Mouse (Mus musculus) stomach, embryonic 16.5 days (tissue): ENCODE measurements around the gene Rhag. TPM values are rescaled to one million over a fixed set of nuclear protein-coding genes. Genes with fewer than 3 reads are reported as not detected.

Source experiments
- ATAC-seq: fragments of 200-750 bp; cut with Nextera tagmentation; 2 replicates; pipeline ENCODE4 v1.8.0; 2017; ENCODE audit warnings: moderate number of reproducible peaks, moderate TSS enrichment; ENCODE audit not compliant: insufficient read depth, low FRiP score
- H3K27ac ChIP-seq: fragments of 300-500 bp; sonication (generic); 2 replicates; pipeline ENCODE4 v1.5.1; 2014; ENCODE audit warnings: low read length
- H3K27me3 ChIP-seq: fragments of 300-500 bp; sonication (generic); 2 replicates; pipeline ENCODE4 v1.6.1; 2014; ENCODE audit warnings: low read length, control low read depth, mixed read lengths; ENCODE audit not compliant: control insufficient read depth, insufficient read depth
- H3K36me3 ChIP-seq: fragments of 300-500 bp; sonication (generic); 2 replicates; pipeline ENCODE4 v1.6.1; 2014; ENCODE audit warnings: low read length; ENCODE audit not compliant: control insufficient read depth, insufficient read depth
- H3K4me1 ChIP-seq: fragments of 300-500 bp; sonication (generic); 2 replicates; pipeline ENCODE4 v1.6.1; 2014; ENCODE audit warnings: low read length, control low read depth, mixed read lengths; ENCODE audit not compliant: control insufficient read depth, insufficient read depth
- H3K4me2 ChIP-seq: fragments of 300-500 bp; sonication (generic); 2 replicates; pipeline ENCODE4 v1.6.1; 2014; ENCODE audit warnings: low read depth, low read length, mixed read lengths
- H3K4me3 ChIP-seq: fragments of 300-500 bp; sonication (generic); replicated peaks from 2 replicates; pipeline ENCODE4 v1.5.1; 2014; ENCODE audit warnings: mild to moderate bottlenecking, low read length
- H3K9ac ChIP-seq: fragments of 300-500 bp; sonication (generic); 2 replicates; pipeline ENCODE4 v1.6.1; 2014; ENCODE audit warnings: low read length
- H3K9me3 ChIP-seq: fragments of 300-500 bp; sonication (generic); replicated peaks from 2 replicates; pipeline ENCODE4 v1.6.1; 2016; ENCODE audit warnings: low read length, control low read depth; ENCODE audit not compliant: control insufficient read depth
- WGBS: fragments of 180-500 bp; shearing (Covaris S2); extraction: QIAGEN DNeasy Blood & Tissue Kit; methylation state at CpG from one replicate; pipeline ENCODE4 v1.1.7; 2014; 5-methylcytosine and 5-hydroxymethylcytosine counted together
- polyA plus RNA-seq: library from polyadenylated mRNA; unstranded; fragments of >200 nt; fragmentation: Nextera tagmentation; extraction: Ambion mirVana; gene quantifications from 2 replicates; pipeline ENCODE4 v1.2.1, GENCODE M21; 2015

Rhag gene
- polyA plus RNA-seq, 1 experiment from 2014 or later: 10.6 TPM

DNA sequence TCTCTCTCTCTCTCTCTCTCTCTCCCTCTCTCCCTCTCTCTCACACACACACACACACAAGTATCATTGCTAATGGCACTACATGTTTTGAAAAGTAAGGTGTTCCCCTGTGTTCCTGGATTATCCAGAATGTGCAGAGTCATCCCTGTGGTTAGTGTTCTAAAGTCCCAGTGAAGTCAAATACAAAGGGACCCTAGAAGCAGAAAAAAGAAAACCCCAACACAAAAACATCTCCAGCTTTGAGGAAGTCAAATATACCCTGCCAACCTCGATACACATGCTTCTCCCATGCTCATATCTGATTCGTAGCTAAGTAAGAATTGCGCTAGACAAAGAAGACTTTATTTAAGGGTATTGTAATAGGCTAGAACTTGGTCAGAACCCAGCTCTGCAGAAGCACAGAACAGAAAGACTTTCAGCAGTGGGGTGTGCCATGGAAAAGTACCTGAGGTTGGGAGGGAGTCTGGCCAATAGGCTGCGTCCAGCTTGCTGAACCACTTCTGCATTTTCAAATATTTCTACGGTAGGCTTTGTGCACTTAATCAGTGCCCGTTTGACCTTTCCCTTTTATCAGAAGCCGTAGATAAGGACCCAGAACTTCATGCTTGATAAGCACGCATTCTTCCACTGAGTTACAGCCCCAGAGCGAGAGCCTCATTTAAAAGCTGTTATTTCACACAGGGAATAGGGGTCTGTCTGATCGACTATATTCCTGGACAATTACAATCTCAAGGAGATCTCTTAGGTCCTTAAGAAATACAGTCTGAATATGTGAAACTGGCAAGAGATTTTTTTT, 58.2 kb downstream of the Rhag start:
- no peak overlapping the region for H3K4me3 ChIP-seq
- peak overlapping the region; percentile 60 for H3K27ac ChIP-seq
- no peak overlapping the region for H3K9ac ChIP-seq
- H3K4me1 ChIP-seq: no peaks in the 10 kb centered on the region
- ATAC-seq: peak; percentile 87; the same call in 1 of the 2 replicates
- no peaks in the 10 kb centered on the region for H3K9me3 ChIP-seq
- H3K4me2 ChIP-seq: peak overlapping the region; percentile 2; the same call in 1 of the 2 replicates
- no peaks in the 10 kb centered on the region for H3K36me3 ChIP-seq
- H3K27me3 ChIP-seq: no peaks in the 10 kb centered on the region
- WGBS: 35% methylated on average over 10 of the region's 10 CpGs

DNA sequence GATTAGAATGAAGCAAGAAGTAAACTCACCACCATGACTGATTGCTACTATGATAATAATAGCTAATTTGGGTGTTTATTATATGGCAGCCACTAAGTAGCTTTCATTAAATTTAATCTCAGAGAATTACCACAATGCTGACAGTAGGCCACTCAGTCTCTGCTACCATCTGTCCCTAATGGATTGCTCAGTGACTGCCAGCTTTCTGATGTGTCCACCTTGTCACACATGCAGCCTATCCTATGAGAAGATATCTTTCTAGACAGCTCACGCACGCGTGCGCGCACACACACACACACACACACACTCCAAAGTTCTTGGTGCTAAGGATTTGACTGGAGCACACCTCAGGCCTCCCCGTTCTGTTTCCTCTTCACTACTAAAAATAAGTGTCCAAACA, 61.7 kb downstream of the Rhag start:
- Histone ChIP-seq H3K9ac (no peak overlapping the region), H3K27me3 (no peaks in the 10 kb centered on the region), H3K4me1 (no peaks in the 10 kb centered on the region), H3K4me3 (no peak overlapping the region), H3K4me2 (no peak overlapping the region), H3K27ac (no peak overlapping the region), H3K36me3 (no peaks in the 10 kb centered on the region), H3K9me3 (no peaks in the 10 kb centered on the region)
- no peak for ATAC-seq
- WGBS: 90% methylated on average over 6 of the region's 6 CpGs

DNA sequence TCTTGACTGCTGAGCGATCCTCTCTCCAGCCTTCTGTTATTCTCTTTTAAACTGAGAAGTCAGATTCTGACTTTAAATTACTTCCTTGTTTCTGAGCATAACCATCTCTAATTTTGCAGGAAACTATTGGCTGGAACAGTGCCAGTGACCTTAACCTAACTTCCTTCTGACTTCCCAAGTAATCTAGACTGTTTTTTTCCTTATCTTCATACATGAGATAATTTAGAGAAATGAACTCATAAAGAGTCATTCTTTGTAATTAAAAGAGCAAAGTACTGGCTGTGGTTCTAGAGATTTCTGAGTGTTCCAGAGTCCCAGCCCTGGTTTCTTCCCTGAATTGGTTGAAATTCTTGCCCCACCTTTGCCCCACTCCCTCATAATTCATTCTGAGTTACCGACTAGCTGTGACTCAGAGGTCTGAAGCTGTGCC, 62.7 kb downstream of the Rhag start:
- ATAC-seq: peak; percentile 59; the same call in 1 of the 2 replicates
- Histone ChIP-seq H3K27ac (peak overlapping the region; percentile 10; the same call in 1 of the 2 replicates), H3K27me3 (no peaks in the 10 kb centered on the region), H3K36me3 (no peaks in the 10 kb centered on the region), H3K9ac (no peak overlapping the region), H3K9me3 (no peaks in the 10 kb centered on the region), H3K4me1 (no peaks in the 10 kb centered on the region), H3K4me3 (no peak overlapping the region), H3K4me2 (no peak overlapping the region)
- 30% methylated on average over 2 of the region's 2 CpGs for WGBS

DNA sequence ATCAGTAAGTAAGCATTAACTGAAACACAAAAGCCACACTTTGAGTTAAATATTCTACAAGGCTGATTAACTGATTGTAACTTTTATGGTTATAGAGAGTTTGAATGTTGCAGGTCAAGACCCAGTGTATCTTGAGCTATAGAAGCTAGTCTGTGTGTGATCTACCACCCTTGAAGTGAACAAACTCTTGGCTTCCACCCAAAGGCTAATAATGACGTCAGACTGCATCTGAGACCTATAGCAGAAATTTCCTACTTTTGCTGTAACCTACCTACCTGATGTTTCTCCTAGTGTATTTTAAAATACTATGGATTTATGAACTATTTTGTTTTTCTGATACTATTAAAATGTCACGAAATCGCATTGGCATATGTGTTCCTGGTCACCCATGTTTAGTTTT, 63.8 kb downstream of the Rhag start:
- Histone ChIP-seq H3K4me3 (no peak overlapping the region), H3K27me3 (no peaks in the 10 kb centered on the region), H3K9me3 (no peaks in the 10 kb centered on the region), H3K4me2 (no peak overlapping the region), H3K27ac (no peak overlapping the region), H3K9ac (no peak overlapping the region), H3K4me1 (no peaks in the 10 kb centered on the region), H3K36me3 (no peaks in the 10 kb centered on the region)
- no peak for ATAC-seq
- 70% methylated on average over 3 of the region's 3 CpGs for WGBS

DNA sequence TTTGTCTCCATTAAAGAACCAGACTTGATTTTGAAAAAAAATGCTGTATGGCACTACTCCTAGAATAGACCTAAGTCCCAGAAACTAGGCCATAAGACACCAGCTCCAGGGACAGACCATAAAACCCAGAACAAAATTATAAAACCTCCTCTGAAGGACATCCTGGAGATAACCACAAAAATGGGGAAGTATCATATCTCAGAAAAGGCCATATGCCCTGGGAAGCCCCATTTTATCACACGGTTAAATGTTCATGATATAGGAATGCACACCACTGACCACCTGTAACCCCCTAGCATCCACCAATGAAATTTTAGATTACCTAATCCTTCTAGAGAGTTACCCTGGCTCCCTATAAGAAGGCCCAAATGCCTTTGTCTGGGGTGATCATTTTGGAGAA, 64.6 kb downstream of the Rhag start:
- ATAC-seq: no peak
- no peak overlapping the region for H3K27ac ChIP-seq
- H3K9ac ChIP-seq: no peak overlapping the region
- no peaks in the 10 kb centered on the region for H3K4me1 ChIP-seq
- no peaks in the 10 kb centered on the region for H3K36me3 ChIP-seq
- H3K9me3 ChIP-seq: no peaks in the 10 kb centered on the region
- WGBS: 81% methylated on average over 1 of the region's 1 CpGs
- no peaks in the 10 kb centered on the region for H3K27me3 ChIP-seq
- H3K4me2 ChIP-seq: no peak overlapping the region
- no peak overlapping the region for H3K4me3 ChIP-seq

DNA sequence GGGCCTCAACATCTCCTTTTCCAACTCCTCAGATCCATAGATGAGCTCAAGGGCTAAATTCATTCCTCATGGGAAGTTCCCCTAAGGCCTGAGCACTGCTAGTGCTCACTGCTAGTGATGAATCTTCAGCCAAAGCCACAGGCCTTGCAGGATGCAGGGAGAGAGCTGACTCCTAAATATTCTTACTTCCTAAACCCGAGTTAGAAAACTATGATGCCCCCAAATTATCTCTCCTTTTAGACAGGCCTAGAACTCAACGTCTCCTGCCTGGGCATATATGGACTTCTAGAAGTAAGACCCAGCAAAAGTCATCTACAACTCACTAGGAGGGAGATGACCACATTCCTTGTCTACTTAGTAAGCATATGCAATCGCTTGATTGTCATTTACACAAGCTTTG, 66.8 kb downstream of the Rhag start:
- Histone ChIP-seq H3K27me3 (no peaks in the 10 kb centered on the region), H3K4me2 (peak overlapping the region; percentile 63), H3K27ac (no peak overlapping the region), H3K4me1 (no peaks in the 10 kb centered on the region), H3K36me3 (no peaks in the 10 kb centered on the region), H3K4me3 (peak overlapping the region; percentile 82), H3K9me3 (no peaks in the 10 kb centered on the region), H3K9ac (peak overlapping the region; percentile 55)
- WGBS: 37% methylated on average over 3 of the region's 3 CpGs
- ATAC-seq: no peak

DNA sequence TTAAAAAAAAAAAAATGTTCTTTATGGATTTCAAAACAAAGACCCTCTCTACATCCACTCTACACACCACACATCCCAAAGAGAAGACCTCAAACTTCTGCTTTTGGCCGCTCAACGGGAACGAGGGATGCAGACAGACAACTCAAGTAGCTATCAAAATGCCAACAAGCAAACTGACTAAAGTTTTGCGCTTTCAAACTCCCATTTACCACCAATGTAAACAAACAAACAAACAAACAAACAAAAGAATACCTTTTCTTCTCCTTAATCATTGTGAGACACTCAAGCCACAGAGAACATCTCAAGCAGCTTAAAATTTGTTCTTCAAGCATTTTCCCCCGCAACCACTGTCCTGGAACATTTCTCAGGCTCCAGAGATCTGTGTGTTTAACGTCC, 68.6 kb downstream of the Rhag start:
- Histone ChIP-seq H3K9me3 (no peaks in the 10 kb centered on the region), H3K4me3 (peak overlapping the region; percentile 82), H3K36me3 (no peaks in the 10 kb centered on the region), H3K27ac (0 out of 2 replicates have a peak overlapping the region, but pooled peaks have one; percentile 87), H3K4me2 (peak overlapping the region; percentile 63), H3K27me3 (no peaks in the 10 kb centered on the region), H3K4me1 (no peaks in the 10 kb centered on the region), H3K9ac (peak overlapping the region; percentile 78)
- 15% methylated on average over 6 of the region's 6 CpGs for WGBS
- ATAC-seq: no peak

DNA sequence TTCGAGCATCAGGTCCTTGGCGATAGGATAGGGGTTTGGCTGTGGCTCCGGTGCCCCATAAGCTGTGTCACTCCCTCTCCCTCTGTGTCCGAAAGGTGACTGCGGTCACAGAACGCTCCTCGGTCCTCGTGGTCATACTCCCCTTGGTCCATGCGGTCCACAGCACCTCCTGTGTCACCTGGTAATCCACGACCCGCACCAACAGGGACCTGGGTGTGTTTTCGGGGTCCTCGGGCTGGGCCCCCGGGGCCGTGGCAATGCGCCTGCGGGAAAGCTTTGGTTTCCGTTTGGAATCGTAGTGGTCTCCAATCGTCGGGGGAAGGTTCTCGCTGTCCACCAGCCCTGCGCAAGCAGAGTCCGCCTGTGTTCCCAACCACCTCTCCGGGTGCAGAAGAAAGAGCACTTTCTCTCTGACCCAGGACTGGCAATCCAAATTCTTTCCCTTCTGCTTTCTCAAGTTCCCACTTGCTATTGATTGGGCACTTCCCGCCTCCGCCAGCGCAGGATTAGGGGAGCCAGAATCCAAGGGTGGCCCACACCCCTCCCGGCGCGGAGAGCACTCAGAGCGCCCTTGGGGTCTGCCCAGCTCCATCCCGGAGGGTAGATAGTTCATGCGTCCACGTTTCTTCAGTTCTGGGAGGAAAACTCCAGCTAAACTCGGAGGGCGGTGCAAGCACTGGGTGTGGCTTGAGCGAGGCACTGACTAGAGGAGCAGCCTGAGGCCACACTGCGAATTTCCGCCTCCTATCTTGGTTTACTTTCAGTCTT, 69.2 kb downstream of the Rhag start, which contains the start of gene 9130008F23Rik:
Gene 9130008F23Rik, minus strand, starts transcription at position 636 of the 768 bp plus-strand sequence.
- Histone ChIP-seq H3K4me2 (peak within 1 kb of the TSS; percentile 63), H3K4me3 (peak within 1 kb of the TSS; percentile 82), H3K9ac (peak within 1 kb of the TSS; percentile 78), H3K4me1 (no peaks in the 10 kb centered on the region), H3K9me3 (no peaks in the 10 kb centered on the region), H3K27me3 (no peaks in the 10 kb centered on the region), H3K36me3 (no peaks in the 10 kb centered on the region), H3K27ac (peak within 1 kb of the TSS; percentile 87)
- under 1% methylated on average over 40 of the region's 40 CpGs for WGBS
- ATAC-seq: peak; percentile 87

DNA sequence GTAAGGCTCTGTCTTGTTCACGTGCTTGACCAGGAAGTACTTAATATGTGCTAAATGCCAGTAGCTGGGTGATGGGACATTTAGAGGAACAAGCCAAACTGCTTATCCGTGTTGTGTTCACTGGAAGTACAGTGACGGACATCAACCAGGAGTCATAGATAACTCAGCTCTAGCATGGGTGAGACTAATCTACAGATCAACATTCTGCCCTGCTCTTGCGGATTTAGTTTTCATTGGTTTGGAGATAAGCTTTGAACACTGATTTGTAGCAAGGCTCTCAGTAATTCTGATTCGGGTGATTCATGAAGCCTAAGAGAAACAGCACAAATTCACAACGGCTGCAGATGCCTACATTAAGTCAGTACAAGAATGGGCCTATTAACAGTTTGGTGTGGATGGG, 71.2 kb downstream of the Rhag start:
- Histone ChIP-seq H3K4me1 (no peaks in the 10 kb centered on the region), H3K4me2 (no peak overlapping the region), H3K9ac (no peak overlapping the region), H3K9me3 (no peaks in the 10 kb centered on the region), H3K27ac (no peak overlapping the region), H3K4me3 (no peak overlapping the region), H3K36me3 (no peaks in the 10 kb centered on the region), H3K27me3 (no peaks in the 10 kb centered on the region)
- WGBS: 74% methylated on average over 6 of the region's 6 CpGs
- no peak for ATAC-seq
